Mouse (Mus musculus): ENCODE data around the gene Nek11. TPM values are rescaled to one million over a fixed set of nuclear protein-coding genes. Genes with fewer than 3 reads are reported as not detected.

The Nek11 gene
- polyA plus RNA-seq, 1 experiment from 2014 or later = 2.5 TPM

DNA sequence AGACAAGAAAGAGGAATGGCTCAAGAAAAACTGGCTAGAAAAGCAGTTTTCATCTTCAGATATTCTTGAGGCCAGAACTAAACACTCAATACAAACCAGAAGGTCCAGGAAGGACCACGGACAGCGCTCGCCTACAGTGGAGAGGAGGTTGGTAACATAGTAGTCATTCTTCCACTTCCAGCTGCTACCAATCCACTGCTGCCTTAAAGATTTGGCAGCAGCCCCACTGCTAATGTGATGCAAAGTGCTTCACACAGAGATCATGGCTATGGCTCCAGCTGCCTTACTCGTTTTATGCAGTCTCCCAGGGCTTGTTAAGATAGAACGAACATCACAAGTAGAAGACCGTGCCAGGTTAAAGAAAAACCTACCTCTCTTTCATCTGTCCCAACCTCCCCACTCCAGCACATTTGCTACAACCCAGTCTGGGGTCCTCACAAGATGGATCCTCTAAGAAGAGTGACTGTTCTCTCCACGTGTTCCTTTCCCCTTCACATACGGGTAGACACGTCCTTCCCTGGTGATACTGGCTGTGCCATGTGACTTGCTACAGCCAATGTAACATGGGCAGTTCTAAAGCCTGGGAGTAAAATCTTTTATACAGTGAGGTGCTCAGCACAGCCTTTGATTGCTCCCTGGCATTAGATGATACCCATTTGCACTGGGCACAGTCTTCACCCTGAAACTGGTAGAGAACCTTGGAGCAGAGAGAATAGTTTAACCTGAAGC is 85.6 kb downstream of the Nek11 start:
- H3K27ac ChIP-seq (replicated peaks) = peak overlapping the region; percentile 67
- H3K9me3 ChIP-seq = no peaks in the 10 kb centered on the region
- H3K36me3 ChIP-seq = no peaks in the 10 kb centered on the region
- no peaks in the 10 kb centered on the region for H3K27me3 ChIP-seq
- H3K4me1 ChIP-seq (replicated peaks) = peaks cover 63% of the 10 kb centered on the region
- ATAC-seq (ENCODE audit: low read depth) = peak; percentile 71
- no peak overlapping the region for H3K9ac ChIP-seq
- H3K4me2 ChIP-seq = peak overlapping the region; percentile 26
- 19% methylated on average over 9 of the region's 9 CpGs for WGBS
- no peak overlapping the region for H3K4me3 ChIP-seq

DNA sequence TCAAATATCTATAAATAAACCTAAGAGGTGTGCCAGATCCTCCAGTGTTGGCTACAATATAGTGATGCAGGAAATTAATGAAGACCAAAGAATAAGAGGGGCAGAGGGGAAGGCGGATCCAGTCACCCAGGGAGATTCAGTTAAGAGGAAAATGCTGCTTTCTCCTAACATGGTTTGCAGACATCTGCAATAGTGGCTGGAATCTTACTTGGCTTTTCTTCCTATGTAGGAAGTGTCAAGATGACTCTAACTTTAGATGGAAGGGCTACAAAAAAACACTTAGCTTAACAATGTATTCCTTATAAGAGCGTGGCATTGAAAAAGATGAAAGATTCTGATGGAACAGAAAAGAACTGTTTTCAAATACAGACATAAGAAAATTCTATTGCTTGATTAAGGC is 89.3 kb downstream of the Nek11 start:
- Histone ChIP-seq H3K9ac (no peak overlapping the region), H3K36me3 (no peaks in the 10 kb centered on the region), H3K27ac (replicated peaks) (no peak overlapping the region), H3K4me3 (no peak overlapping the region), H3K4me1 (replicated peaks) (peaks cover 42% of the 10 kb centered on the region), H3K27me3 (no peaks in the 10 kb centered on the region), H3K9me3 (no peaks in the 10 kb centered on the region), H3K4me2 (no peak overlapping the region)
- ATAC-seq (ENCODE audit: low read depth) = no peak
- WGBS = 73% methylated on average over 2 of the region's 2 CpGs

DNA sequence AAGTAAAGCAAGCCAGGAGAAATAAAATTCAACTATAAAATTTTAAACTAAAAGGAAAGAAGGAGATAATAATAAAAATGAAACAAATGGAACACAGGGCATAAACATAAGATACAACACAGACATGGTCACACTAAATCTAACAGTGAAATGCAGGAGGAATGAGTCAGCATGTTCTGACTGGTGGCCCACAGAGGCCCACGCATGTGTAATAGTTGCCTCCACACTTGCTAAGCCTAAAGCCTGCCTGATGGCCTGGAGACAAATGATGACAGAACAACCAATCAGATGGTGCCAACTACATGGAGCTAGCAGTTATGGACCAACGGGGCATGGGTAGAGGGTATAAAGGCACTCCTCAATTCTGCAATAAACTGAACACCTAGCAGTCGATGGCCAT is 93.1 kb downstream of the Nek11 start:
- no peaks in the 10 kb centered on the region for H3K27me3 ChIP-seq
- no peaks in the 10 kb centered on the region for H3K9me3 ChIP-seq
- H3K4me1 ChIP-seq (replicated peaks) = peaks cover 6% of the 10 kb centered on the region
- WGBS = 67% methylated on average over 3 of the region's 3 CpGs
- no peaks in the 10 kb centered on the region for H3K36me3 ChIP-seq
- no peak overlapping the region for H3K27ac ChIP-seq (replicated peaks)
- no peak for ATAC-seq (ENCODE audit: low read depth)
- no peak overlapping the region for H3K4me3 ChIP-seq
- no peak overlapping the region for H3K4me2 ChIP-seq
- H3K9ac ChIP-seq = no peak overlapping the region

DNA sequence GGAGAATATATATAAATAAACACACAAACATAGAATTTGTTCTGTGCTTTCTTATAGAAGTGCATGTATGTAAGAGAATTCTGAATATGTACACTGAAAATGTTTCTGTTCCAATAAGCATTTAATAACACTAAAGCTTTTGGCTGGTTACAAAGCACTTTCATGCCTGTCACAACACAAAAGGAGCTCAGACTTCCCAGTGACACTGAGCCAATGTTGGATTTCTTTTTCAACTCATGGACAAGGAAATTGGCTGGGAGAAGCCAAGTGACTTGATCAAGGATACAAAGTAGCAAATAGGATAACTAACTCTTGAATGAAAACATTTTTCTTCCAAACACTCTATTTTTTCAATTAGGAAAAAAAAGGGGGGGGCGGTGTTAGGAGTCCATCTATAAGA is 93.9 kb downstream of the Nek11 start:
- 93% methylated on average over 1 of the region's 1 CpGs for WGBS
- H3K4me3 ChIP-seq = no peak overlapping the region

DNA sequence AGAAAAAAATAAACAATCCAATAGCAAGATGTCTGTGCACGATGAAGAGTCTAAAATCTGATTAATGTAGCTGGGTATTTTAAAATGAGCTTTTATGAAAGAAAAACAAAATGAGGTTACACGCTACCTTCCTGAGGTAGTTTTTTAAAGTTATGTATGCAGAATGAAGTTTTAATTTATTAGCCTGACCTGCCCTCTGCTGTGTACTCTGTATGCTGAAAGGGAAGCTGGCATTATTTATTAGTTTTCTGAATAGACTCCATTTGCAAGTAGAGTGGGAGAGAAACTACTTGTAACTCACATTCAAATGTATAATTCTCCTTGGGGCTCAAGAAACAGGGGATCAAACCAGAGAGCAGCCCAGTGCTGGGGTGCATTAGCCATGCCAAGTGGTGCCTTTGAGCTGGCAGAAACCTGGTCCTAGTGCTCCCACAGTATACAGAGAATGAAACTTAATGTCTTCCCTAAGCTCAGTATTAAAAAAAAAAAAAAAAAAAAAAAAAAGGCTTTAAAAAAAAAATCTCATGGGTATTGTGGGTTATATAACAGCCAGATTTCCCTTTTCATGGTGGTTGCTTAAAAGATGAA is 94.5 kb downstream of the Nek11 start:
- Histone ChIP-seq H3K4me3 (no peak overlapping the region), H3K36me3 (no peaks in the 10 kb centered on the region), H3K4me2 (no peak overlapping the region), H3K9ac (no peak overlapping the region), H3K27me3 (no peaks in the 10 kb centered on the region), H3K9me3 (no peaks in the 10 kb centered on the region), H3K4me1 (replicated peaks) (peaks cover 1% of the 10 kb centered on the region), H3K27ac (replicated peaks) (no peak overlapping the region)
- ATAC-seq (ENCODE audit: low read depth) = no peak
- 33% methylated on average over 2 of the region's 2 CpGs for WGBS

More for the DNA sequence above, 93.9 kb downstream of the Nek11 start:
- Histone ChIP-seq H3K27me3 (no peaks in the 10 kb centered on the region), H3K36me3 (no peaks in the 10 kb centered on the region), H3K4me1 (replicated peaks) (peaks cover 4% of the 10 kb centered on the region), H3K4me2 (no peak overlapping the region), H3K9ac (no peak overlapping the region), H3K27ac (replicated peaks) (no peak overlapping the region), H3K9me3 (no peaks in the 10 kb centered on the region)
- no peak for ATAC-seq (ENCODE audit: low read depth)

DNA sequence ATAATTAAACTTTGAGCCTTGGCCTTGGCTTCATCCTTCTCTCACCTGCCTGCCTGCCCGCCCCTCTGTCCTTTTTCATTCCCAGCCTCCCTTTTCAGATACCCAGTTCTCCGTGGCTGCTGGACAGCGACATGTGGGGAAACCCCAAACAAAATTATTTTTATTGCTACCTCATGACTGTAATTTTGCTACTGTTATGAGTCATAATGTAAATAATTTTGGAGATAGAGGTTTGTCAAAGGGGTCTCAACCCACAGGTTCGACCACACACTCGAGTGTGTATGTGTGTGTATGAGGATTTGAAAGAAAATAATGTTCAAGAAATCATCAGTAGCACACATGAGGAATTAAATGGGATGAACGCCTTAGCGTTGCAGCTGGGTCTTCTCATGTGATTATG is 110.7 kb downstream of the Nek11 start:
- 35% methylated on average over 7 of the region's 7 CpGs for WGBS
- Histone ChIP-seq H3K9ac (no peak overlapping the region), H3K4me2 (no peak overlapping the region), H3K27me3 (no peaks in the 10 kb centered on the region), H3K4me1 (replicated peaks) (peaks cover 11% of the 10 kb centered on the region; the same call in 1 of the 2 replicates), H3K4me3 (no peak overlapping the region), H3K27ac (replicated peaks) (no peak overlapping the region), H3K9me3 (no peaks in the 10 kb centered on the region), H3K36me3 (no peaks in the 10 kb centered on the region)
- ATAC-seq (ENCODE audit: low read depth) = no peak

DNA sequence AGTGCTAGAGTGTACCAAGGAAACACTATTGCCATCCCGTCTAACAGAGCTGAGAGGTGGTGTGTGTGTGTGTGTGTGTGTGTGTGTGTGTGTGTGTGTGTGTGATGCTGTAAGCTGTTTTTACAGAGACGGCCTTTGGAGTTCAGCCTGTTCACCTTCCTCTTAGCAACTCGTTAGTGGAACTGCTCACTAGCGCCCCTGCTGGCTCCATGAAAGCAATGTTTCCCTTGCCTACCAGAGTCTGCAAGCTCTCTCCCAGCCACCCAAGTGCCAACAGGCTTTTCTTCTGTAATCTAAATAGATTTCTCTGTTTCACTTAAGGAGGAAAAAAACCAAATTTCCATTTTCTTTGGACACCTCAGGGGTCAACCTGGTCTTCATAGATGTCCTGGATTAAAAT is 112.6 kb downstream of the Nek11 start:
- WGBS = 33% methylated on average over 4 of the region's 4 CpGs
- H3K27me3 ChIP-seq = no peaks in the 10 kb centered on the region
- H3K4me3 ChIP-seq = no peak overlapping the region

DNA sequence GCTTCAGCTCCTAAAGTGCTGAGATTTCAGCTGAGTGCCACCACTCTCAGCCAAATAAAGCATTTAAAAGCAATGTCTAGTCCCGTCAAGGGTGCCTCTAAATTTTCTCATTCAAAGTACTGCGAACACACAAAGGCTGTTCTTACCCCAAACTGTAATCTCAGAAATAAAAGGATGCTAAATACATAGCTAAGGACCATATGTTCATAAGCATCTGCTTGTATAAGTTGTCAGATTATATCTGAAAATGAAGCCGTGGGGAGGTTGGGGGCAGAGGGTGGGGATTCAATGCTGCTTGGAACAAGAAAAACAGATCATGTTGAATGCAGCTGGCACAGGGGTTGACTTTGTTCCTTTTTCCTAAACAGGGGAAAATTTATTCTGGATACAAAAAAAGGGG is 120.4 kb downstream of the Nek11 start:
- Histone ChIP-seq H3K4me3 (no peak overlapping the region), H3K9ac (no peak overlapping the region), H3K4me1 (replicated peaks) (peaks cover 16% of the 10 kb centered on the region), H3K27me3 (no peaks in the 10 kb centered on the region), H3K4me2 (no peak overlapping the region), H3K36me3 (no peaks in the 10 kb centered on the region), H3K27ac (replicated peaks) (peak overlapping the region; percentile 64), H3K9me3 (no peaks in the 10 kb centered on the region)
- ATAC-seq (ENCODE audit: low read depth) = no peak
- 79% methylated on average over 3 of the region's 3 CpGs for WGBS

More for the DNA sequence above, 112.6 kb downstream of the Nek11 start:
- no peak overlapping the region for H3K27ac ChIP-seq (replicated peaks)
- H3K4me1 ChIP-seq (replicated peaks) = peaks cover 11% of the 10 kb centered on the region; the same call in 1 of the 2 replicates
- H3K36me3 ChIP-seq = no peaks in the 10 kb centered on the region
- H3K4me2 ChIP-seq = no peak overlapping the region
- no peaks in the 10 kb centered on the region for H3K9me3 ChIP-seq
- no peak for ATAC-seq (ENCODE audit: low read depth)
- no peak overlapping the region for H3K9ac ChIP-seq

DNA sequence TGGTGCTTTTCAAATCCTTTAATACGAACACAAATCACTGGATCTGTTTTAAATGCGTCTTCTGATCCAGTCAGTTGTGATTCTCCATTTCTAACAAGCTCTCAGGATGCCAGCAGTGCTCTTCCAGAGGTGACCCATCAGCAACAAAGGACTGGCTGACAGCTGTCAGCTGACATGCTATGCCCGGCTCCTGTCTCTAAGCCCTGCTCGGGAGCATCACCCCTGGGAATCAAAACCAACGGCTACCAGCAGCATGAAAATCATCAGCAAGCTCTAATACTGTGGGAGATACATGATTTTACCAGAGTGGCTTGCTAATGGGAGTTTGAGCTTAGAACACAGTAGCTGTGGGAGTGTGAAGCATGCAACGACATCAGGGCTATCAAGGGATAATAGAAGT is 121.0 kb downstream of the Nek11 start:
- peak; percentile 32; the same call in 1 of the 2 replicates for ATAC-seq (ENCODE audit: low read depth)
- H3K36me3 ChIP-seq = no peaks in the 10 kb centered on the region
- WGBS = 24% methylated on average over 6 of the region's 6 CpGs
- peak overlapping the region; percentile 64 for H3K27ac ChIP-seq (replicated peaks)
- no peak overlapping the region for H3K9ac ChIP-seq
- no peaks in the 10 kb centered on the region for H3K9me3 ChIP-seq
- H3K27me3 ChIP-seq = no peaks in the 10 kb centered on the region
- H3K4me2 ChIP-seq = no peak overlapping the region
- H3K4me1 ChIP-seq (replicated peaks) = peaks cover 16% of the 10 kb centered on the region
- no peak overlapping the region for H3K4me3 ChIP-seq

DNA sequence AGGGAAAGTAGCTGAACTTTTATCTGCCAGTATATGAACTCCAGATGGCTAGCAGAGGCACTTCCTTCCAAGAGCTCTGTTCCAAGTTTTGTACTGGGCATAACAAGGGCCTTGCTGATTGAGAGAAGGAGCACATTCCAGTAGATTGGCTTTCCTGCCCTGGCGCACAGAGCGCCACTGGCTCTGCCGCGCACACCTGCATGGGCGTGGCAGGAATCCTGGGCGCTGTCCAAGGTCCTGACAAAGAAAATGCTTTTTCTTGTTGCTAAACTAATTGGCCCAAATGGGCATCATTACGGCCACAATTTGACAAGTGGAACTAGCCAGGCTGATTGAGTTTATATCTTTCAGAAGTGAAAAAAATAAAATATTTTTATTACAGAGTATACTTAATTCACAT is 123.1 kb downstream of the Nek11 start:
- H3K36me3 ChIP-seq = no peaks in the 10 kb centered on the region
- no peaks in the 10 kb centered on the region for H3K27me3 ChIP-seq
- H3K4me3 ChIP-seq = no peak overlapping the region
- WGBS = 13% methylated on average over 7 of the region's 7 CpGs
- no peak for ATAC-seq (ENCODE audit: low read depth)
- peaks cover 16% of the 10 kb centered on the region for H3K4me1 ChIP-seq (replicated peaks)
- no peak overlapping the region for H3K4me2 ChIP-seq
- no peak overlapping the region for H3K27ac ChIP-seq (replicated peaks)
- no peak overlapping the region for H3K9ac ChIP-seq
- H3K9me3 ChIP-seq = no peaks in the 10 kb centered on the region

DNA sequence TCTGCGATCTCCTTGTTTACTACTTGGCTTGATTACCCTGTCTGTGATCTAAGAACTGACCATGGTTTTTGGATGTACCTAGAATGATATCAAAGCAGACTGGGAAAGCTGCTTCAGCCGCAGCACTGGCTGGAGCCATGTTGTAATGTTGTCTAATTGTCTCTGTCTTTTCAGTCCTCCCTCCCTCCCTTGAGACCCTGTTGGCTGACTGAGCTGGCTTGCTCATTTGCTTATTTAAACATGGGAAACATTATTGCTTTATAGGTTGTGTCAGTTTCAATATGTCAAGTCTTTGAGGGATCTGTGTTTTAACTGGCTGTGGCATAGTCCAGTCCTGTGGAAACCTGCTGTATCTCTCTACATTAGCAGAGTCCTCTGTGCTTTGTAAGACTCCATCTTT is 132.2 kb downstream of the Nek11 start:
- no peak for ATAC-seq (ENCODE audit: low read depth)
- WGBS = 64% methylated on average over 2 of the region's 2 CpGs
- no peak overlapping the region for H3K4me2 ChIP-seq

DNA sequence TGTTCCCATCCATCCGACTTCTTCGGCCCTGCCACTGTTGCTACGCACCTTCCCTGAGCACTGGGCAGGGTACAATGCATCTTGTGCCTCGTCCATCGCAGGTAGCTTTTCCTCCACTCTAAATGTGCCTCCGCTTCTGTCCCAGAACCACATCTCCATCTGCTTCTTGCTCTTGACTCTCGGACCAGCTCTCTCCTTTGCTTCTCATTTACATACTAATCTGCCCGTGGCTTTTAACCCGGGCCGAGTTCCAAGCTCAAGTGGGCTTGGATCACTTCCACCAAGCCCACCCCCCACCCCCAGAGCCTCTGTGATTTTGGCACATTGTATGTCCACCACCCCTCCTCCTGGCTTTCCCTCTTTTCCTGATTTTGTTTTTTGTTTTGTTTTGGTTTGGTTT is 137.7 kb downstream of the Nek11 start:
- H3K27ac ChIP-seq (replicated peaks) = peak overlapping the region; percentile 35
- H3K27me3 ChIP-seq = no peaks in the 10 kb centered on the region; the same call in 1 of the 2 replicates
- H3K9me3 ChIP-seq = no peaks in the 10 kb centered on the region
- no peak overlapping the region for H3K4me2 ChIP-seq
- H3K9ac ChIP-seq = no peak overlapping the region
- H3K36me3 ChIP-seq = no peaks in the 10 kb centered on the region
- no peak for ATAC-seq (ENCODE audit: low read depth)
- WGBS = 75% methylated on average over 10 of the region's 10 CpGs
- no peak overlapping the region for H3K4me3 ChIP-seq
- H3K4me1 ChIP-seq (replicated peaks) = peaks cover 34% of the 10 kb centered on the region

More for the DNA sequence above, 132.2 kb downstream of the Nek11 start:
- H3K9ac ChIP-seq = no peak overlapping the region
- H3K27ac ChIP-seq (replicated peaks) = peak overlapping the region; percentile 15
- H3K4me1 ChIP-seq (replicated peaks) = peaks cover 20% of the 10 kb centered on the region
- no peaks in the 10 kb centered on the region for H3K9me3 ChIP-seq
- no peak overlapping the region for H3K4me3 ChIP-seq
- no peaks in the 10 kb centered on the region for H3K36me3 ChIP-seq
- no peaks in the 10 kb centered on the region; the same call in 1 of the 2 replicates for H3K27me3 ChIP-seq
